Comparison of ENCODE assay signal across 10 mouse cellular contexts in genomic region chr12:73764649-73765525, GRCm38 (mm10).
DNase-seq lines count a peak whose midpoint lies in the region; ATAC-seq lines count a peak whose summit lies in the region.
"Had no signal": no experiment of that assay in that cellular context is flagged by ENCODE, and none has a peak within 500 bp of the region (broad histone marks: within the 10 kb centered on the region; RNA-seq: fewer than 3 reads in every experiment).

No protein-coding gene starts in this region.

- 62% methylated on average over 15 of the region's 15 CpGs for WGBS in kidney, embryonic 15.5 days

- H3K27ac ChIP-seq in kidney, embryonic 15.5 days, result peak overlapping the region; percentile 34; the same call in 1 of the 2 replicates

- H3K9ac ChIP-seq in kidney, embryonic 15.5 days, result no peak overlapping the region

- H3K9me3 ChIP-seq in kidney, embryonic 15.5 days (replicated peaks), result no peaks in the 10 kb centered on the region

- no peak for DNase-seq in kidney, adult 18-20 months
- DNase-seq in lung, postnatal 10 days, result peak; percentile 22
- DNase-seq in right cerebral cortex, postnatal 25 days, result no peak
- no peak for DNase-seq in gastrocnemius, adult 18-20 months (ENCODE audit: low spot score)
- DNase-seq: cerebellum, adult 9-10 months; thymus, postnatal 36 days had no signal

- H3K36me3 ChIP-seq in kidney, embryonic 15.5 days, result no peaks in the 10 kb centered on the region

- H3K4me1 ChIP-seq in kidney, embryonic 15.5 days, result peaks cover 7% of the 10 kb centered on the region; the same call in 1 of the 2 replicates

- no peak for ATAC-seq in kidney, embryonic 15.5 days (replicated peaks; ENCODE audit: low FRiP score)
- 0 out of 2 replicates have a peak, but pooled peaks have one; percentile 18 for ATAC-seq in common myeloid progenitor, adult 5-6 weeks (replicated peaks; ENCODE audit: low read depth, poor library complexity, severe bottlenecking)
- ATAC-seq in granulocyte monocyte progenitor cell, adult 5-6 weeks (replicated peaks; ENCODE audit: poor library complexity, severe bottlenecking), result peak; percentile 67
- ATAC-seq: forebrain, embryonic 16.5 days had no signal

- H3K4me3 ChIP-seq in kidney, embryonic 15.5 days (replicated peaks), result no peak overlapping the region

- no peaks in the 10 kb centered on the region for H3K27me3 ChIP-seq in kidney, embryonic 15.5 days

- H3K4me2 ChIP-seq in kidney, embryonic 15.5 days, result no peak overlapping the region
